Mouse (Mus musculus) small intestine, adult 2 months (tissue): ENCODE measurements around the gene Lpin2.

Experiments
- CTCF ChIP-seq: fragments of 200-500 bp; IDR thresholded peaks from 2 replicates; pipeline ENCODE4 v1.5.1; 2012; ENCODE audit warnings: low read depth, mild to moderate bottlenecking, control low read depth, inconsistent platforms, low read length, moderate library complexity, mixed read lengths; ENCODE audit not compliant: insufficient replicate concordance, insufficient read length; ENCODE audit errors: extremely low read depth
- POLR2A ChIP-seq: fragments of 200-500 bp; IDR thresholded peaks from 2 replicates; pipeline ENCODE4 v1.6.1; 2012; ENCODE audit warnings: low read depth, mild to moderate bottlenecking, control low read depth, inconsistent platforms, low read length, moderate library complexity

GRCm38 (mm10) chr17:71291897-71292420, 109.6 kb downstream of the Lpin2 start:
- TF ChIP-seq CTCF (no peak), POLR2A (no peak)
